Mouse (Mus musculus) midbrain, postnatal 0 days (tissue): ENCODE results near the gene Hivep3. TPM values are rescaled to one million over a fixed set of nuclear protein-coding genes. Genes with fewer than 3 reads are reported as not detected.

ENCODE experiments used
- ATAC-seq: fragments of 200-750 bp; cut with Nextera tagmentation; 2 replicates; pipeline ENCODE4 v1.8.0; 2017; ENCODE audit warnings: moderate number of reproducible peaks, mild to moderate bottlenecking, moderate TSS enrichment, moderate library complexity; ENCODE audit not compliant: low FRiP score
- DNase-seq: peaks from one replicate; pipeline ENCODE4 v3.0.0-alpha.2; 2015; ENCODE audit warnings: low spot score
- H3K27ac ChIP-seq: fragments of 300-500 bp; sonication (generic); 2 replicates; pipeline ENCODE4 v1.5.1; 2014; ENCODE audit warnings: low read depth, mild to moderate bottlenecking, low read length, mixed read lengths
- H3K27me3 ChIP-seq: fragments of 300-500 bp; sonication (generic); 2 replicates; pipeline ENCODE4 v1.6.1; 2014; ENCODE audit warnings: low read length, control low read depth, mixed read lengths; ENCODE audit not compliant: insufficient read depth
- H3K36me3 ChIP-seq: fragments of 300-500 bp; sonication (generic); 2 replicates; pipeline ENCODE4 v1.6.1; 2014; ENCODE audit warnings: low read length, control low read depth, mixed read lengths; ENCODE audit not compliant: insufficient read depth
- H3K4me1 ChIP-seq: fragments of 300-500 bp; sonication (generic); 2 replicates; pipeline ENCODE4 v1.6.1; 2014; ENCODE audit warnings: mild to moderate bottlenecking, control low read depth, antibody characterized with exemption, low read length, mixed read lengths; ENCODE audit not compliant: insufficient read depth
- H3K4me2 ChIP-seq: fragments of 300-500 bp; sonication (generic); 2 replicates; pipeline ENCODE4 v1.6.1; 2014; ENCODE audit warnings: low read depth, mild to moderate bottlenecking, low read length, mixed read lengths; ENCODE audit not compliant: poor library complexity, severe bottlenecking
- H3K4me3 ChIP-seq: fragments of 300-500 bp; sonication (generic); 2 replicates; pipeline ENCODE4 v1.5.1; 2014; ENCODE audit warnings: low read depth, mild to moderate bottlenecking, low read length, moderate library complexity
- H3K9ac ChIP-seq: fragments of 300-500 bp; sonication (generic); replicated peaks from 2 replicates; pipeline ENCODE4 v1.6.1; 2014; ENCODE audit warnings: mild to moderate bottlenecking, low read length, moderate library complexity, mixed read lengths; ENCODE audit not compliant: poor library complexity, severe bottlenecking
- H3K9me3 ChIP-seq: fragments of 300-500 bp; sonication (generic); 2 replicates; pipeline ENCODE4 v1.6.1; 2016; ENCODE audit warnings: low read length, control low read depth
- CTCF ChIP-seq: IDR thresholded peaks from 2 replicates; pipeline ENCODE4 v1.5.1; 2016; ENCODE audit warnings: antibody characterized with exemption, mild to moderate bottlenecking
- WGBS: fragments of 180-500 bp; shearing (Covaris S2); extraction: QIAGEN DNeasy Blood & Tissue Kit; methylation state at CpG from one replicate; pipeline ENCODE4 v1.1.7; 2014; 5-methylcytosine and 5-hydroxymethylcytosine counted together
- polyA plus RNA-seq: library from polyadenylated mRNA; unstranded; fragments of >200 nt; fragmentation: Nextera tagmentation; extraction: Ambion mirVana; gene quantifications from 2 replicates; pipeline ENCODE4 v1.2.1, GENCODE M21; 2015
- total RNA-seq: library from RNA; depleted of rRNA; stranded (reverse); fragments of >200 nt; gene quantifications from 2 replicates; pipeline ENCODE4 v1.2.3, GENCODE M21; 2014

Hivep3 gene
- total and polyA plus RNA-seq, 2 experiments from 2014 or later: 16.5 to 18.3 TPM

GRCm38 (mm10) chr4:119815133-119815792, 81.7 kb downstream of the Hivep3 start:
- H3K9me3 ChIP-seq: no peaks in the 10 kb centered on the region
- peak overlapping the region; percentile 60 for H3K9ac ChIP-seq
- H3K36me3 ChIP-seq: no peaks in the 10 kb centered on the region
- peaks cover 18% of the 10 kb centered on the region for H3K4me1 ChIP-seq
- 12% methylated on average over 7 of the region's 7 CpGs for WGBS
- peak overlapping the region; percentile 62 for H3K4me2 ChIP-seq
- H3K4me3 ChIP-seq: peak overlapping the region; percentile 59
- H3K27ac ChIP-seq: peak overlapping the region; percentile 70
- DNase-seq (no peak), ATAC-seq (0 out of 2 replicates have a peak, but pooled peaks have one; percentile 17)
- TF ChIP-seq CTCF: no peak
- no peaks in the 10 kb centered on the region for H3K27me3 ChIP-seq

GRCm38 (mm10) chr4:119815793-119816161, 82.2 kb downstream of the Hivep3 start:
- no peaks in the 10 kb centered on the region for H3K36me3 ChIP-seq
- H3K27ac ChIP-seq: no peak overlapping the region
- no peak for DNase-seq
- no peaks in the 10 kb centered on the region for H3K9me3 ChIP-seq
- H3K4me3 ChIP-seq: peak overlapping the region; percentile 59
- no peak for ATAC-seq
- no peak overlapping the region for H3K9ac ChIP-seq
- peak overlapping the region; percentile 62 for H3K4me2 ChIP-seq
- H3K27me3 ChIP-seq: no peaks in the 10 kb centered on the region
- H3K4me1 ChIP-seq: peaks cover 18% of the 10 kb centered on the region
- TF ChIP-seq CTCF: no peak

DNA sequence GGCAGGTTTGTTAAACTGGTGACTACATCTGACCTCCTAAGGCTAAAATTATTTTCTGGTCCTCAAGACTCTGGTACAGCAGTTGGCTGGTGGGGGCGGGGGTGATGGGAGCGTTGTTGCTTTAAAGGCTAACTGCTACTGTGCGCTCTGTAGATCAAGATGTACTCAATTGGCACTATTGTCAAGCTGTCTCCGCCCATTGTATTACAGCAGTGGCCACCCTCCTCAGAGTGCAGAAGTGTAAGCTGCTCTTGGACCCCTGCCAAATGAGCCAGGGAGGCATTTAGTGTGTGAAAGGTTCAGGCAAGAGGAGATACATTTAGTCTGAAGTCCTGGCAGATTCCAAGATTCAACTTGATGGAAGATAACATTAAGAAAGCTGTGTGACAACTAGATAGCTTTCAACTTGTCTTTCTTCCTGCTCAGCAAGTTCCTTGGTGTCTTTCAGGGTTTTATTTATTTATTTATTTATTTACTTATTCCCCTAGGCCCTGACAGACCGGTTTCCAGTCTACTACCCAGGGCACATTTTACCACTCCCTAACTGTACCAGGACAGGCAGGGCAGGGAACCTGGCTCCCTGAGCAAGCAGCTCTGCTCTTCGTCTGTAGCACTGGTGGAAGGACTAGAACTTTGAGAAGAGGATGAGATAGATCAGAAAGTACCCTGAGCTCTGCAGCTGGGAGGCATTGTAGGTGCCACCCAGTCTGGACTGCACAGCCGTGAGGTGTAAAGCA, 83.2 kb downstream of the Hivep3 start:
- no peak for ATAC-seq
- no peak for TF ChIP-seq CTCF

DNA sequence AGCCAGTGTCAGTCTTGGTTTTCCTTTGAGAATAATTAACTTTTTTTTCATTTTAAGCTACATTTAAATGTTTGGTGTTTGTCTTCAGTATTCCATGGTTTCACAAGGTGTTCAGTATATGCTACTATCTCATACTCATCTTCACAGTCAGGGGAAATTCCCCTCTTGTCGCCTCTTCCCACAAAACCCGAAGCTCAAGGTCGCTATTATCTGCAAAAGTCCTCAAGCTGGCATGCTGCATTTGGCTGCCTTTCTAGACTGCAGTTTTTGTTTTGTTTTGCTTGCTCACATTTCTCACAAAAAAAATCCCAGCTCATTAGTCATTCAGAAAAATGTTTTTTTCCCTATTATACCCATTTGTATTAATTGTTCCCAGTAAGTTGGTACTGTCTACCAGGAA, 92.4 kb downstream of the Hivep3 start:
- Histone ChIP-seq H3K9ac (no peak overlapping the region), H3K4me3 (no peak overlapping the region), H3K9me3 (no peaks in the 10 kb centered on the region), H3K27ac (no peak overlapping the region), H3K27me3 (no peaks in the 10 kb centered on the region), H3K4me2 (no peak overlapping the region), H3K36me3 (no peaks in the 10 kb centered on the region), H3K4me1 (no peaks in the 10 kb centered on the region)
- ATAC-seq (no peak), DNase-seq (no peak)
- 83% methylated on average over 3 of the region's 3 CpGs for WGBS
- TF ChIP-seq CTCF: no peak

More for the DNA sequence above, 83.2 kb downstream of the Hivep3 start:
- WGBS: 25% methylated on average over 7 of the region's 7 CpGs
- H3K4me3 ChIP-seq: no peak overlapping the region
- H3K4me2 ChIP-seq: peak overlapping the region; percentile 62
- H3K27ac ChIP-seq: no peak overlapping the region
- DNase-seq: peak; percentile 70
- no peaks in the 10 kb centered on the region for H3K36me3 ChIP-seq
- peaks cover 18% of the 10 kb centered on the region for H3K4me1 ChIP-seq
- no peaks in the 10 kb centered on the region for H3K9me3 ChIP-seq
- no peaks in the 10 kb centered on the region for H3K27me3 ChIP-seq
- 0 out of 2 replicates have a peak overlapping the region, but pooled peaks have one; percentile 5 for H3K9ac ChIP-seq

DNA sequence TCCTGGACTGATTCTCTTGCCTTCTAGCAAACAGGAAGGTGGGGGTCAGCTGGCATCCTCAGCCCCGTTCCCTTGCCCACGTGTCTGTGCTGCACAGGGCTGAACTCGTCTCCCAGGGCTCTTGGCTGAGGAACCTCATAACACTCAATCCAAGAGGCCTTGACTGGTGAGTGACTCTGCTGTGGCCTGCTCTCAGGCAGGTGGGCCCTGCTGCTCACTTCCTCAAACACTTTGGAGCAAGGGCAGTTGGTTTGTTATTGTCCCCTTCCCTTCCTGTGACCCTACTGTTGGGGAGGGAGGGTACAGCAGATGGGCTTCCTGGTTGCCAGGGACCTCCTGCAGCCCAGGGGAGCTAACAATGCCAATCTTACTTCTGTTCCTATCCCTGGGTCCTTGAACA, 94.8 kb downstream of the Hivep3 start:
- no peaks in the 10 kb centered on the region for H3K4me1 ChIP-seq
- ATAC-seq (no peak), DNase-seq (no peak)
- no peak overlapping the region for H3K27ac ChIP-seq
- 75% methylated on average over 3 of the region's 3 CpGs for WGBS
- no peak for TF ChIP-seq CTCF
- no peak overlapping the region for H3K4me2 ChIP-seq
- H3K36me3 ChIP-seq: no peaks in the 10 kb centered on the region
- H3K27me3 ChIP-seq: no peaks in the 10 kb centered on the region
- no peaks in the 10 kb centered on the region for H3K9me3 ChIP-seq
- no peak overlapping the region for H3K4me3 ChIP-seq
- H3K9ac ChIP-seq: no peak overlapping the region

- H3K4me2 ChIP-seq: no peak overlapping the region
- no peaks in the 10 kb centered on the region for H3K4me1 ChIP-seq
- no peak overlapping the region for H3K9ac ChIP-seq
- DNase-seq: no peak
- H3K9me3 ChIP-seq: no peaks in the 10 kb centered on the region
- H3K27ac ChIP-seq: no peak overlapping the region
- H3K27me3 ChIP-seq: no peaks in the 10 kb centered on the region
- no peak overlapping the region for H3K4me3 ChIP-seq
- no peaks in the 10 kb centered on the region for H3K36me3 ChIP-seq
- ATAC-seq: no peak
- no peak for TF ChIP-seq CTCF
- WGBS: 89% methylated on average over 4 of the region's 4 CpGs
Measured at GRCm38 (mm10) chr4:119828996-119829395, 95.4 kb downstream of the Hivep3 start.
